Mouse (Mus musculus): Measurements from ENCODE around the gene Mfsd13b.

GRCm38 (mm10) chr7:120980041-120980440 is 2.3 kb upstream of the Mfsd13b start:
- no peak for TF ChIP-seq CTCF (IDR thresholded peaks at IDR 0.05; ENCODE audit: low read depth)
- TF ChIP-seq EP300 (IDR thresholded peaks at IDR 0.05; ENCODE audit: low read depth), result no peak

Measured in heart, postnatal 0 days (tissue).